Mouse (Mus musculus) megakaryocyte progenitor cell, adult 5-6 weeks (primary cell): Measurements from ENCODE around the gene Ms4a6d. TPM values are rescaled to one million over a fixed set of nuclear protein-coding genes. Genes with fewer than 3 reads are reported as not detected.
A peak's percentile ranks its signal among the peaks of the same experiment; 100 is the strongest.

Experiments used
- ATAC-seq: replicated peaks from 2 replicates; pipeline ENCODE4 v1.8.0; 2016; ENCODE audit warnings: mild to moderate bottlenecking, moderate TSS enrichment, inconsistent platforms; ENCODE audit not compliant: poor library complexity
- total RNA-seq, 2 experiments: library from RNA; stranded (forward) in 1 of 2; stranded (reverse) in 1 of 2; fragments of 157-497, 149-512 nt in 1 of 2; fragments of 200-1000 nt in 1 of 2; gene quantifications; 2 replicates each; pipeline versions ENCODE4 v1.2.3 to v1.2.4; 2015 to 2017

Gene Ms4a6d
- total RNA-seq (2015) = 5.1 and 5.9 TPM in 2 replicates
- total RNA-seq (2017) = 3.0 and 4.2 TPM in 2 replicates

DNA sequence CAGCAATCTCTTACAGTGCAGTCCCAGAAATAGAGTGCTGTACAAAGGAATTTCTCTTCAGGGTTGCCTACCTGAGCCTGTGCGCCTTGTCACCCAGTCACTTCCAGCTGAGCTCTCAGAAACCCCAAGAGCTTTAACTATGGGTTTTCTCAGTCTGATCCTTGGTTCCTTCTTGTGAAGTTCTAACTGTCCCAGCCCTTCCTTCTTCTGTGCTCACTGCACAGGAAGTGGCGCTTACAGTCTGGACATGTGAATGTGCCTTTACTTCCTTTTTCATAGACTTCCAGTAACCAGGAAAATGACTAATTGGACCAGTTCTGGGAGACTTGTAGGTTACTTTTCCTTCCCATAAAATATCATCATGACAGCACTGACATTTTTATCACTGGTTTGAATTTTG, at the start of gene Ms4a6d:
Gene Ms4a6d, minus strand, starts transcription at position 247 of the 400 bp plus-strand sequence.
- ATAC-seq = peak; percentile 38

DNA sequence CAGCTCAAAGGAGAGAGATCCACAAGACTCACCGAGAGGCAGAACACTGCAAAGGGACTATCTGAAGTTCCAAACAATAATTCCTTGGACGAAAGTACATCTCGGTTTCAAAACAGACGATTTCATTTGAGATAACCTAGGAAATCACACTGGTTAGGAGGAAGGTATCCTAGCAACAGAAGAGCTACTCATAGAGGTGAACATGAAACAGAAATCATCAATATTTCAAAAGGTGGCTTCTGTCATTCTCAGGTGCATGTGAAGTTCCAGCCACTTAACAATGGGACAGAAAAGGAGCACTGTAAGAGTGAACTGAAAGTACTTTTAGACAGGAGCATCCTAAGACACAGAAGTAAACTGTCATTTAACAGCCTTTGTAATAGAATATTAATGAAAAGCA, 44.9 kb upstream of the Ms4a6d start:
- no peak for ATAC-seq

DNA sequence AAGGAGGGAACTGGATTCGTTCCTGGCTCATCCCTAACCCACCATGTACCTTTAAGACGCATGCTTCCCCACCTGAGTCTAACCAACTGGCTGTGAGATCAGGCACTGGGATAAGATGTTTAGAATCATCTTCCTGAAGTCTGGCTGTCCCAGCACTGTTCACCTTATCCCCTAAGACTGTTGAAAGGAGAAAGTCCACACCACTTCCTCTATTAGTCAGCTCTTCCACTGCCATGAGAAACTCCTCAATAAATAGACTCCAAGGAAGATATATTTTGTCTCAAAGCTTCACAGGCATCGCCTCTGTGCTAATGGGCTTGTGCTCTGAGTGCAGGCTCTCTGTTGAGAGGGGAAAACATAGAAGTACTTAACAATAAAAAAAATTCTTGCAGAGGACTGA, 41.5 kb upstream of the Ms4a6d start:
- ATAC-seq = peak; percentile 71

DNA sequence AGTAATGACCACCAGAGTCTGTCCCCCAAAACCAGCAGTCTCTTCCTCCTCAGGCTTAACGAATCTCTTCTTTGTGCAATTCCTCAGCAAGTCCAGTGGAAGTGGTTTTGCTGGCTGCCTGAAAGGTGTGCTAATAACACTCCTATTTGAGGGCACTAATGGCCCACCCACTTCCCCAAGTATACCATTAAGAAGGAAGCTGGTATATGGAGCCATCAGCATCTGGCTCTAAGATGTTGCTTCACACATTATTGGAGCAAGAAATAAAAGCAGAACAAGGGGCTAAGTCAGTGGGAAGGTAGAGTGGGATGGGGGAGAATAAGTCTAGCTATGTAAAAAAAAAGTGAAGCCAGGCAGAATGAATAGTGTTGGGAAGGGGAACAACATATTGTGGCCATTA, 36.1 kb upstream of the Ms4a6d start, which contains the start of gene Ms4a3:
Gene Ms4a3, minus strand, starts transcription at position 120 of the 400 bp plus-strand sequence.
- peak; percentile 92 for ATAC-seq

DNA sequence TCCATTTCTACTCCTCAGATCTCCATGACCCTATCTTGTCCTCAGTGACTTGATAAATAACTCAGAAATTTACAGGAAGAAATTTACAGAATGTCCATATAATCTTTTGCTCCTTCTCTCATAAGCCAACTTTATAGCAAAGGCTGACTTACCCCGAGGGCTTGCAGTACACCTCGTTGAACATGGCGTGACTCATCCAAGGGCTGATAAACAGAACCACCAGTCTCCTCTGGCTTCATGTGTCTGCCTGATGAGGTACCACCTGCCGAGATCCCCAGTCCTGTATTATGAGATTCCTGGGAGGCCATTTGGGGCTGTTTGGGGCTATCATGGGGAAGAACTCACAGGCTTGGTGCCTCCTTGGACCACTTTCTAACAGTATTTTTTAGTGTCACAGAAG, 34.4 kb upstream of the Ms4a6d start:
- ATAC-seq = no peak

DNA sequence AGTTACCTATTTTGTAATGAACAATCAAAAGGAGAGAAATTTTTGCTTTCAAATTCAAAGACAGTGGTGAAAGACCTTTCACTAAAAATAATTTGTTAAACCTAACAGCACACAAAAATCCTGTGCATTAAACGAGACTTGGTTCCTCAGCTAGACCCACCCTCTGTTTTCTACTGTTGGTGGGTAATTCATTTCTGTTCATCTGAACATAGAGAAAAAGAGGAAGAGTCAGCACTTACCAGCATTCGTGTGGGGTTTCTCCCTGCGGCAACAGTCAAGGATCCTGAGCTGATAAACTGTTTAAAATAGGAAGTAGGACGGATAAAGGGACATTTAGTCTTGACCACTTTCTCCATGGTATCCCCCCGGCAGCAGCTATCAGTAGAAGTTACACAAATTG, 30.9 kb upstream of the Ms4a6d start:
- ATAC-seq = peak; percentile 47

DNA sequence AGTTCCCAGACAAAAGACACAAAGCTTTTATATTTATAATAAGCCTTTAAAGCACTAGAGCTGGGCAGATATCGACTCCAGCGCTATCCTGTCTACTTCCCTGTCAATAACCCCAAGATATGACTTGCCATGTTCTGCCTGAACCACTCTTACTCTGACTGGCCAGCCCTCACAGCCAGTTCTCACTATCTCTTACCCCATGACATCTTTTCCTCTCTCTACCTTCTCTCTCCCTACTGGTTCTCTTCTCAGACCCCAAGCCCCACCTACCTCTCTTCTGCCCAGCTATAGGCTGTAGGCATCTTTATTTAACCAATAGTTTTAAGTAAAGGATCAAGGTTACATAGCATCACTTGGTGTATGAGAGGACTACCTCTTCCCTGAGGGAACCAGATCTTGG, 29.7 kb upstream of the Ms4a6d start:
- ATAC-seq = peak; percentile 65

DNA sequence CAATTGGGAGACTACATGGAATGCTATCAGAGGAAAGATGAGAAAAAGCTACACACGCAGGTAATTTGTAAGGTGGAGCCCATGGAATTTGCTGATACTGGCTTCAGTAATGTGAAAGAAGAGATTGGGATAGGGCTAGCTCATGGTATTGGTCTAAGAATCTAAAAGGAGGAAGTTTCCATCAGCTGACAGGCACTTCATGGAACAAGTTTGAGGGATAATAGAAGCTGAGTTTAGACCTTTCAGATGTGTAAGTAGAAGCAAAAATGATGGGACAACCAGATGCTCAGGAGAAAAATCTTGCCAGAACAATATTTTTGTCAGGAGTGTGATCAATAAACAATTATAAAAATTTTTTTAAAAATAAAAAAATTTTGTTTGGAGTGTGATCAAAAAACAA, 29.1 kb upstream of the Ms4a6d start:
- ATAC-seq = no peak

DNA sequence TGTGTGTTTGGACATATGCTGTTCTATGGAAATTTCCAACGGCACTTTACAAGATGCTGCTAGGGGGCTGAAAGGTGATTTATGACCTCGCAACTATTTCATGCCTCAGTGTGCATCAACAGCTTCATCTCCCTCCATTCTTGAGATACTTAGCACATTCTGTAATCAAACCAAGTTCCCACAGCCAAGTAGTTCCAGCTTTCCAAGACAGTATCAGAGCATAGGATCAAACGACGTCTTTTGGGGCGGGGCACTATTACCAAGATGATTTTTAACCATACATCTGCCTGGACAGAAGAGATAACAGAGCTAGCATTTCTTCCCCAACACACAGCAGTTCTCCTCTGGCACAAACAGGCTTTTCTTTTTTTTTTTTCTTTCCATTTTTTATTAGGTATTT, 20.6 kb upstream of the Ms4a6d start:
- peak; percentile 92 for ATAC-seq

DNA sequence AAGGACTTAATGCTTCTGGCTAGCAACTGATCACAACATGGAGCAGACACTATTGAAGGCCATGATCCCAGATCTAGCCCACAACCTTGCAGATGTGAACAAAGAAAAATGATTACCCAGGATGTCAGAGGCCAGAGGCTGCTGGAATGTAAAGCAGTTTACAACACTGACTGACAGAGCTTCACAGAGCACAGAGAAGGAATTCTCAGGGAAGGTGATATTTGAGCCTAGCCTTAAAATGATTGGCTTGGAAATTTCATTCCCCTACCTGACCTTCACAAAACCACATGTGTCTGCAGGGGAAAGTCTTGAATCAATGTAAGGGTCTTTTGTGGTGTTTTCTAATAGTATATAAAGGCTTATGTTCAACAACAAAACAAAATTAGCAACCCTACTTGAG, 20.2 kb upstream of the Ms4a6d start:
- ATAC-seq = no peak

DNA sequence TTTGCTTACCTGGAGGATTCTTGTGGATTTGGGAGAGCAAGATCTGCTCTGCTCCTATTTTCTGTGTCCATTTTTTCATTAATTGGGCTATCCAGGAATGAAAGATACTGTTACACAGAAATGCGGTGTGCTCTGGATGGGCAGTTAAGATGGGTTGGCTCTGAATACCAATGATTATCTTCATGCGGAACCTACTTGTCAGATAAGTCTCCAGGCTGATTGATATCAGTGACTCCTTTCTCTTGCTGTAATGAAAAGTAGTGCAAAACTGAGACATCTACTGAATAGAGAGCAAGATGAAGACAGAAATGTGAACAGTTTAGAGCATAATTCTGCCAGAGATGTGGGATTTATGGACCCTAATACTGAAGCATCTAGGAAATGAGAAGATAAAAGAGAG, 18.9 kb upstream of the Ms4a6d start, which contains the start of gene Ms4a2:
Gene Ms4a2, minus strand, starts transcription at position 169 of the 400 bp plus-strand sequence.
- ATAC-seq = no peak

DNA sequence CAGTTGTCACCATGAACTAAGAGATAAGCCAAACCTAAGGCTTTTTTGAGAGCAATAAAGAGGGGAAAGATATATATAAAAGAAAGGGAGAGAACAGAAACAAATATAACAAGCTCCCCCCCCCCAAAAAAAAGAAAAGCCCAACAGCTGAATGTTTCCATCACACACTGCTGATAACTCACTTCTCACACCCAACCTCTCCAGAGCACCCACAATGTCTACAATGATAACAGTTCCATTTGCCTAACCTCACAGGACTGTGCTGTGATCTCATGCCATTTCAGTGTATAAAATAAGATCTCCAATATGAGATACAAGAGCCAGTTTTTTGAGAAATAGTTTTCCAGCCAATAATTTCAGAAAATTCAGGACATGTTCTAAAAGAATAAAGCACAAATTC, 13.3 kb upstream of the Ms4a6d start:
- peak; percentile 75 for ATAC-seq

DNA sequence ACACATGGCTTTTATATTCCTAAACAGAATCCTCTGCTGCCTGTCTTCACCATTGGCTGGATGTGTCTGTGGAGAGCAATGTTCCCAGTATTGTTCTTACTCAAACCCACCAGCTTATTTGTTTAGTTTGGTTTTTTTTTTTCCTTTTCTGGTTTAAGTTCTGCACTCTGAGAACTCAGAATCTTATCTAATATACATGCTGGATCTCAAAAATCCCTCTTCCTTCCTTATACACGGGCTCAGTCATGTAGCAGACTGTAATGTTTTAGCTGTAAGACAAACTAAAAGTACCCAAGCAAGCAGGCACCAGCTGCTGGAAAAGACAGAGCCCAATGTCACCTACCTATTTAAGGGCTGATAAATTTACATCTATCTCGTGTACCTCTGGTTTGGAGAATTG, 10.2 kb upstream of the Ms4a6d start:
- no peak for ATAC-seq

DNA sequence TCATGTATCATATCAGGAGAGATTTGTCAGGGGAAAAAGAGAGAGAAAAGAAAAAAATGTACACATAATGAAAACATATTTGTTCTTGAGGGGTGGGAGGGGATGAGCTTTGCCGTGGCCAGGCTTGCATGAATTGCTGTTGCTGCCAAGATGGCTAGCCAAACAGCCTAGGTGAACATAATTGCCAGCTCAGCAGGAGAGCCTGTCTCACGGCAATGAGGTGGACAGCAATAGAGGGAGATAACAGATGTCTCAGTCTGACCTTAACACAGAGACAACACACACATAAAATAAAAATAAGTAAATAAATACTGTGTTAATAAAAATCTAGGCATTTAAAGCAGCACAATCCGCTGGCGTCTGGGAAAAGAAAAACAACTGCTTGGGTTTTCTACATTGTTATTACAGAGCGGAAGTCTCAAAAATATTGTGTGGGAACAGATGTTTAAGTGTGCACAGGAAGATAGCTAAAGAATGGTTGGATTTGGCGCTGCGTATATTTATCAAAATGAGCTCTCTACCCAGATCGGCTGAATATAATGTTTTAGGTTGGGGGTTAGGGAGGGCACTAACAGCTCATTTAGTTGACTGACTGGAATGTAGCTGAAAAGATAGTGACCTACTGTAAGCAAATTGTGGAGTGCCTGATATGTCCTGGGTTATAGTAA, 9.3 kb upstream of the Ms4a6d start:
- peak; percentile 15; the same call in 1 of the 2 replicates for ATAC-seq

DNA sequence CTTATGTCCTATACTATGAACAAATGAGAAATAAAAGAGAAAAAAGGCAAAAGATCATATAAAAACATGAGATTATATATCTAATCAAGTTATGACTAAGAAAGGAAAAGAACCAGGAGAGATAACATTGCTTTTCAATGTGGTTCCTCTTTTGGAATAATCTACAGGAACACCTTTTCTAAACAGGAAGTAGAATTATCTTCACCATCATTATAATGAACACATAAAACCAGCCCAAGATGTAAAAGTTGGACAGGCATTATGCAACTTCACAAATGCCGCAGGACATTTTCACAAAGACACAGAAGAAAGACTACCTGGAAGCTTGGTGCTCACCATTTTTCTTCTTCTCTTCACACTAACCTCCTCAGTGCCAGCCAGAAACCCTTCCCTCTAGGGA, 8.4 kb upstream of the Ms4a6d start:
- ATAC-seq = peak; percentile 28

DNA sequence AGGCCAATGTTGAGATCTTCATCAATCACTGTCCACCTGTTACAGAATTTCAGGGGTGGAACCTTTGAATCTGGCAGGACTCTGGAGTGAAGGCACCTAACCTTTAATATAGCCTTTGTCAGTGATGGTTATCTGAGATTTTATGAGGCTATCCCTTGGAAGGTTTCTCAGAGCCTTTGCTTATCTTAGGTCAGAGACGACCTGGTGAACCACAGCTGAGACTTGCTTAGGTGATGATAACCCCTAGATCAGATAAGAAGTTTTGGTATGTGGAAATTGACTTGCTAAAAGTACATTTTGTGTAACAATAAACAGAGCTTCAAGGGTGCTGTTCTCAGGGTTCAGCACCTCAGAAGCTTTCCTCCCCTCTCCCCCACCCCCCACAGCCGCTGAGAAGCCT, 7.6 kb upstream of the Ms4a6d start:
- ATAC-seq = no peak

DNA sequence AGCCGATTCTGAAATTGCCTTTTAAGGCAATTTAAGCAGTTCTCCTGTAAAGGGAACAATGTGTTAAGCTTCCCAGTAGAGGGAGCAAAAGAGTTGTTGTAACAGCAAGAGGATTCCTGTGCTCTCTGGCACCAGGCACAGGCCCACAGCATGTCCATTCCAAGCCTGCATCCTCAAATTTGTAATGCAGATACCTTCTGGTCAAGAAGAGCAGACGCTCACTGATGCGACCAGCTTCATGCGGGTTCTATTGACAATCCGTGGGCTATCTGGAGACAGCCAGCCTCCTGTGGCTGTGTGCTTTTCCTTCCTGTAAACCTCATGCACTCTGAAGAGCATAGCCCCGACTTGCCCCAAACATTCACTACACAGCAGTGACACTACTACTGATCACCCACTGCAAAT, 6.9 kb upstream of the Ms4a6d start:
- ATAC-seq = peak; percentile 82

DNA sequence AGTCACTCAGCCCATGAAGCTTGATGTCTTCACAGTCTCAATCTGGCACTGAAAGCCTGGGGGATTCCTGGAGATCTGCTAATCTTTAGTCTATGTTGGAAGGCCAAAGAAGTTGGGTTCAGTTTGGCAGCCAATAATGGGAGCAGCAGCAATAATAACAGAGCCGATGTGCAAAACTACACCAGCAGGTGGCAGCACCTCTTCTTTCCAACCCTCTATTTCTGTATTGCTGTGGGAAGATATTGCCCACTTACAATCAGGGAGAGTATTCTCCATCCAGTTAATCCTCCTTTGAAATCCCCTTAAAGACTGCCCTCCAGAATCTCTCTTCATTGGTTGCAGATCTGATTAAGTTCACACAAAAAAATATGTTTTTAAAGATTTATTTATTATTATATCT, 3.5 kb upstream of the Ms4a6d start:
- peak; percentile 62 for ATAC-seq

DNA sequence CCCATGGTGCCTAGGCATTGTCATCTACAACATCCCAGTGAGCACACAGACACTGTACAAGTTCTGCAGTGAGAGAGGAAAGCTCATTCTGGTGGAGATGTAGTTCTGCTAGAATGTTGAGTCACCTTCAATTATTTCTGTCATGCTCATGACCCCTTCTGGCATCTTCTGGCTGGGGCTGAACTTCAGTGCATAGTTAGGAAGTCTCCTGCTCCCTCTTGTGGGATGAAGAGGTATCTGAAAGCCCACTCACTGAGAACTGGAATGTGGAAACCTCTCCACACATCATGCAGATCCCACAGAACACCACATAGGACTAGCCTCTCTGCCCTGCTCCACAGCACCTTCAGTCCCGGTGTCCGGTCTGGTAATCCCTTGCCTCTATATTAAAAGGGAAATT, 2.6 kb downstream of the Ms4a6d start:
- ATAC-seq = peak; percentile 89

DNA sequence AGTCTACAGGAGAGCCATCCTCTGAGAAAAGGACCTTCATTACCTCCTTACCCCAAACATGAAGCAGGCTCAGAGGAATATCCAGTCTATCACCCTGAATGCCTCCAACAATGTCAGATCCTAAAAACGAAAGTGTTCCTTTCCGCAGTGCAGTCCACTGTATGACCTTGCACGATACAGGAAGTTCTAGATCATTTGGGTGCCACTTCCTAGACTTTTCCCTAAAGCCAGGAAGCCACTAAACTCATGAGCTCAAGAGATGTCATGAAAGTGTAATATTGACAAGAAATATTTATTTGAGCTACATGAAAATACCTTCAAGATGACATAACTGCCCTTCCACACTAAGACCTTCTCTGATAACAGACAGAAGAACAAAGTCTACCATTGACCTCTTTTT, 3.3 kb downstream of the Ms4a6d start:
- no peak for ATAC-seq

DNA sequence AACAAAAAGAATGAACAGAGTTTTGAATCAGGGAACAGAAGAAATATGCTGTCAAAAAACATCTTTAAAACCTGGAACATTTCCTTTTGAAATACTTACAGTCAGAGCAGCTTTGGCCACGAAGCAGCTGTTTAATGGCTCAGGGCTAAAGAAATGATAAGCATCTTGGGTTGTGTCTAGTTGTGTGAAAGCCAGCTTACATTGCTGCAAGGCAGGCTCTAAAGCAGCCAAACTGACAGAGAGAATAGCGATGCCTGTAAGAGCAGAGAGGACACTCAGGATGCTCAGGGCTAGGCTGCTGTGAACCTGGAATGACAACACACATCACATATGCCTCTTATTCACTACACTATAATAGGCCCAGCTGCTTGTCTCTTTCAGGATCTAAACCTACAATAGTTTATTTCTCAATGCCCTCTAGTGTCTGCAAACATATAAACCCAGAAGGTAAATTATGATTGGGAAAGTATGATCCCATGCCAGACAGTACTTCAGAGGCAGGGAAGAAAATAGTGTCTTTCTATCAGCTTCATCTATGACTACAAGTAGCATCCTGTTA, 14.7 kb downstream of the Ms4a6d start:
- no peak for ATAC-seq

DNA sequence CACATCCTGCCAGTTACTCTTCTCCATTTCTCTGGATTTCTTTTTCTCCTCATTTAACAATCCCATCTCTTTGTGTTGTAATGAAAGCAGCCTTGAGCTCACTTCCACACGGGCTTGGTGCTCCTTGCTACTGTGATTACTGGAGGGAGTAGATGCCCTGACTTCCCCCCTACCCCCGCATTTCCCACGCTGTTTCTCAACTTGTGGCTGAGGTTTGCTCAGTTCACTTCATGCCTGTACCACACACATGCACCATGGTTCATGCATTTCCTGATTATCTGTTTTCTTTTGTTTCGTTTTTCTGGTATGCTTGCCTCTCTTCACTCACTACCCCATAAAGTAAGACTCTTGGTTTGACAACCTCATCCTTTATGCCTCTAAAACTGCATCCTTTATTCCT, 15.4 kb downstream of the Ms4a6d start:
- ATAC-seq = peak; percentile 72

DNA sequence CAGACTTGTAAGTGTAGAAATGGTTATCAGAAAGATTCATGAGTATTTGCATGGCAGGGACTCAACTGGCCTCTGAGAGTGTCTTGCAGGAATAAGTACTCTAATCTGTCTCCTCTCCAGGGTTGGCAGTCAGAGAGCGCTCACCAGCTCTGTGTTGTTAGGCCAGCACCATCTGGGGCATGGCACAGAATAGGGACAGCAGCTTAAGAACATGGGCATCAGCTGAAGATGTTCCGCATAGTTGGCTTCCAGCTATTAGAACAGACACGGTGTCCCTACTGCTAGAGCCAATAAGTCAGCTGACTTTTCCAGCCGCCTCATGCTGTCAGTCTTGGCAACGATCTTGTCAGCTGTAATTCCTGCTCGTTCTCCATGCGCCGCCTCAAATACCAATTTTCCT, 29.7 kb downstream of the Ms4a6d start:
- no peak for ATAC-seq
